Mouse (Mus musculus) frontal cortex, adult (tissue): ENCODE results near the gene Trmt61a.

ENCODE experiments used
- ATAC-seq: cut with Nextera tagmentation; 2 replicates; pipeline ENCODE4 v1.9.2; 2017; ENCODE audit warnings: mild to moderate bottlenecking, moderate library complexity, mixed read lengths; ENCODE audit not compliant: low TSS enrichment

The Trmt61a gene

GRCm38 (mm10) chr12:111731822-111732807 is 54.2 kb downstream of the Trmt61a start:
- ATAC-seq = peak; percentile 88

- ATAC-seq = peak; percentile 35
These were observed 55.0 kb downstream of the Trmt61a start for GRCm38 (mm10) chr12:111732921-111733320.
